Mouse (Mus musculus) left cerebral cortex, postnatal 36 days (tissue): ENCODE data around the gene Per1. TPM values are rescaled to one million over a fixed set of nuclear protein-coding genes. Genes with fewer than 3 reads are reported as not detected.

ENCODE experiments used
- DNase-seq, 2 experiments: peaks; one replicate each; pipeline ENCODE4 v3.0.0; 2021 to 2022; ENCODE audit warnings: low spot score in 2 of 2, mixed read lengths in 1 of 2
- intact Hi-C: fragments of 180-260 bp; cut with DNase I; formaldehyde crosslinking; loops from one replicate; pipeline ENCODE4 v1.15.1; 2025
- total RNA-seq, 2 experiments: library from RNA; stranded (reverse); gene quantifications; 2 replicates each; pipeline ENCODE4 v1.2.3; 2021

Gene Per1
- total RNA-seq, 2 experiments from 2014 or later, result 106 to 122 TPM

DNA sequence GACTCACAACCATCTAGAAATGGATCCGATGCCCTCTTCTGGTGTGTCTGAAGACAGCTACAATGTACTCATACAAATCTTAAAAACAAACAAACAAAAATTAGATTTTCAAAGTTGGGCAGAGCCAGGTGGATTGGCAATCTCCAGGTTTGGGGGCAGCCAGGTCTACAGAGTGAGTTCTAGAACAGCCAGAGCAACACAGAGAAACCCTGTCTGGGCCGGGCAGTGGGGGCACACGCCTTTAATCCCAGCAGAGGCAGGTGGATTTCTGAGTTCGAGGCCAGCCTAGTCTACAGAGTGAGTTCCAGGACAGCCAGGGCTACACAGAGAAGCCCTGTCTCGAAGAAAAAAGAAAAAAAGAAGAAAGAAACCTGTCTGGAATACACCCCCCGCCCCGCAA lies 1.2 kb upstream of the Per1 start:
- DNase-seq, result peak in 1 of 2 experiments; percentile 7
- intact Hi-C loops, result loop anchor here (10.0 kb wide), 1 partner anchor 321 kb away; the partner anchor contains the start of gene Kdm6b

DNA sequence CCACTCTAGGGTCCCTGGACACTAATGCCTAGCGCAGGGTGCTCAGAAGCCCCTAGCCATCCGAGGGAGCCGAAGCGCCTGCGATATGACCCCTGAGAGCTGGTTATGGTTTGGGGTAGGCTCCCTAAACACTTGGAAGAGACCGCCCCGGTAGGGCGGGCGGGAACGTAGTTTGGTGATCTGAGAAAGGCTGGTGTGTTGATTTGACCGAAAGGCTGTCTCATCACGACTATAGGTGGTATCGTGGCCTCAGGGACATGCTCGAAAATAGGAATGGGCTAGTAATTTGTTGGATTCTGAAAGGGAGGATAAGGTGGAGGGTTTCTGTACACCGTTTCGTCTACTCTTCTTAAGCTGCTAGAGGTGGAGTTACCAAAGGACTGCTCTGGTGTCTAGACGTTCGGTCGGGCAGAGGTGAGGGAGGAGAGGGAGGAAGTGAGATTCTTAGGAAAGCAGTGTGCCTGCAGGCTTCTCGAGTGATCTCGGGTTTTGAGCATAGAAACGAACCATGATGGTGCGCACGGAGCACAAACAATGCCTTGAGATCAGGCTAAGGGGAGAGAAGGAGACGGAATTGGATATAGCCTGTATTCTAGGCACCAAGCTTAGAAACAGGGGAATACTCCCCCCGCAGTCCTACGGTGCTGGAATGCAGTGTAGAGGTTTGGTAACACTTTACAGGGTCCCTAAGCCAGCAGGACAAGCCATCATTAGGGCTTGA lies 654 bp downstream of the Per1 start:
- intact Hi-C loops, result loop anchor here (5.0 to 10.0 kb wide), 3 partner anchors 33 to 319 kb away; partner anchors contain the start of genes Chd3 and Kdm6b

DNA sequence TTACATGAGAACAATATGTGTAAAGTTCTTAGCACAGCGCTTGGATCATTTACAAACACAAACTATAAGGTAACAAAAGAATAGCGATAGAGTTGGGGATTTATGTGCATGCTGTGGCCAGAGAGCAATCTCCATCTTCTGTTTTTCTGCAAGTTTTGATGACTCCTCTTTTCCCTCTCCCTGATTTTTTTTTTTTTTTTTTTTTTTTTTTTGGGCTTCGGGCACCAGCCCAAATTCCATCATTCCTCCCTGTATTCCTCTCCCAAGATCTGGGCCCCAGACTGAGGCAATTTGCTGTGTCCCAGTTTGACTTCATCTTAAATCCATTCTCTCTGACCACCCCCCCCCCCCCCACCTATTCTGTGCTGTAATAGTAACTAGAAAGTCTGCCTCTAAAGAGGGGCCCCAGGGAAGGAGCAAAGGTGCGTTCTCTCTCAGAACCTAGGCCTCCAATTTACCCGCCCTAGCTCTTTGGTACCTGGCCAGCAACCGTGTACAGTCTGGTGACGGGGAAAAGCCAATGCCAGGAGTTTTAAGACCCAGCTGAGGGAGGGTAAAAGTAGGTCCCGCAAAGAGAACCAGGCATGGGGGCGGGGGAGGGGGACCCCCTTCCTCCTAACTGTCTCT lies 1.5 kb downstream of the Per1 start:
- no peak for DNase-seq
- intact Hi-C loops, result loop anchor here (5.0 to 10.0 kb wide), 3 partner anchors 34 to 318 kb away; partner anchors contain the start of genes Chd3 and Kdm6b

More for the DNA sequence above, 654 bp downstream of the Per1 start:
- peak in 1 of 2 experiments; percentile 21 for DNase-seq

DNA sequence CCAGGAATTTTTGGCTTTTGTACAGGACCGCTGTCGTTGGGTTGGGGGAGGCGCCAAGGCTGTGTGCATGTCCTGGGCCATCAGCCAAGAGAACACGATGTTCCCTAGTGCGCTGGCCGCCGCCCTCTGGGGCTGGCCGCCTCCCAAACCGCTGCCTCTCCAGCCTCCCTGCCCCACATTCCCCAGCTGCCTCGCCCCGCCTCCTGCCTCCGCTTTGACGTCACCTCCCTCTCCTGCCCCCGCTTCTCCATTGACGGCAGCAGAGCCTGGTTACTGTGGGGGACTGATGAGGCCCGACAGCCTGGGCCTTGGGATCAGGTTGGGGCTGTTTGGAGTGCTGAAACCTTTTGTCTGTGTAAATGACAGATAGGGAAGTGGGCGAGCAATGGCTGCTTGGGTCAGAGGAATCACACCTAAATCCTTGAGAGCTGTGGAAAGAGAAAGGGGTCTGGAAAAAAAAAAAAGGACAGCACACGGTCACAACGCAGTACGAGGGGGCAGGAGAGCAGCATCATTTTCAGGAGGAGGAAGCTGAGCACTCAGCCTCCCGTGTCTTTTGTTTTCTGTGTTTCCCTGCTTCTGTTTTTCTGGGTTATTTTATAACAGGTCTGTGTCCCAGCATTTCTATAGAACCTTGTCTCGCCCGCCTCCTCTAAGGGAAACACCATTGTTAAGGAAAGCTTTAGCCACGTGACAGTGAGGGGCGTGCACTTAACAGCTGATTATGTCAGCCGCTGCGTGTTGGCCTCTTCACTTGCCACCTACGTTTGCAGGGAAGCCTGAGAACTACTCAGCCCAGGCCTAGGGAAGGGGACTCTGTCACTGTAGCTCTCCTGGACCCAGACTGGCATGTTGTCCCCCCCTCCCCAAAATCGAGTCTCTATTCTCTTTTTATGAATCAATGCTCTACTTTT lies 2.2 kb downstream of the Per1 start:
- intact Hi-C loops, result loop anchor here (5.0 to 10.0 kb wide), 3 partner anchors 35 to 318 kb away; partner anchors contain the start of genes Chd3 and Kdm6b

DNA sequence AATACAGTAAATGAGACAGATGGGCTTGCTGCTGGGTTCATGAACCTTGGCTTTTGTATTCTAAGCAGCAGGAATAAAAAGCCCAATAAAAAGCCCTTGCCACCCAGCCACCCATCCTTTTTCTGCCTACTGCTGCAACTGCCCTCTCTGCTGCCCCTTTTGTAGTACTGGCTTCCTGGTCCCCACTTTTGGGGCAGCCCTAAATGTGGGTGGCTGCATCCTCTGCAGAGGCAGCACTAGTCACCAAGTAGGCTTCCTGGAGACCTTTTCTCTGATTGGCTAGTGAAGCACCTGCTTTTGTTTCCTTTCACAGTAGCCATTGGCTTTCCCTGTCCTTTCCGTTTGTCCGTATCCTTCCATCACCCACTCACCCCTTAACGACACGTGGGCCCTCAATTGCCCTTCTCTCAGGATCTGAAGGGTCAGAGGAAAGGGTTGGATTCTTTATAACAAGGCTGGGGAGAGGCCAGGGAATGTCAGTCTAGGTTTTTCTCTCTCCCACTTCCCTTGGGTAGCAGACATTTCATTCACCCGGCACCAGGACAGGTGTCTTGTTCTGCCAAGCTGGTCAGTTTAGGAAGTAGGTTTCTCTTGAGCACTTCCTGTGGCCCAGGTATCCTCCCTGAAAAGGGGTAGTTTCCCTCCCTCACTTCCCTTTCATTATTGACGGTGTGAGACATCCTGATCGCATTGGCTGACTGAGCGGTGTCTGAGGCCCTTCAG lies 3.2 kb downstream of the Per1 start:
- DNase-seq, result peak in 1 of 2 experiments; percentile 51
- intact Hi-C loops, result loop anchor here (2.0 to 10.0 kb wide), 4 partner anchors 21 to 317 kb away; partner anchors contain the start of genes Chd3 and Kdm6b

More for the DNA sequence above, 2.2 kb downstream of the Per1 start:
- peak; percentile 98 for DNase-seq

DNA sequence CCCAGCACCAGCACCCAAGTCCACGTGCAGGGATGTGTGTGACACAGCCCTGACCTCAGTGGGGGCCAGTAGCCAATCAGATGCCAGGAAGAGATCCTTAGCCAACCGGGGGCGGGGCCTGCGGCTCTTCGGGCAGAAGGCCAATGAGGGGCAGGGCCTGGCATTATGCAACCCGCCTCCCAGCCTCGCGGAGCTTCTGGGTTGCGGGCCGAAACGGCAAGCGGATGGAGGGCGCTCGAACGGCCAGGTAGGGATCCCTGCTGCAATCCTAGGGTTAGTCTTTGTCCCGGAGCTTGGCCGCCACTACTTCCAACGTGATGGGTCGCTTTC lies 3.7 kb downstream of the Per1 start:
- peak; percentile 96 to 97 for DNase-seq

DNA sequence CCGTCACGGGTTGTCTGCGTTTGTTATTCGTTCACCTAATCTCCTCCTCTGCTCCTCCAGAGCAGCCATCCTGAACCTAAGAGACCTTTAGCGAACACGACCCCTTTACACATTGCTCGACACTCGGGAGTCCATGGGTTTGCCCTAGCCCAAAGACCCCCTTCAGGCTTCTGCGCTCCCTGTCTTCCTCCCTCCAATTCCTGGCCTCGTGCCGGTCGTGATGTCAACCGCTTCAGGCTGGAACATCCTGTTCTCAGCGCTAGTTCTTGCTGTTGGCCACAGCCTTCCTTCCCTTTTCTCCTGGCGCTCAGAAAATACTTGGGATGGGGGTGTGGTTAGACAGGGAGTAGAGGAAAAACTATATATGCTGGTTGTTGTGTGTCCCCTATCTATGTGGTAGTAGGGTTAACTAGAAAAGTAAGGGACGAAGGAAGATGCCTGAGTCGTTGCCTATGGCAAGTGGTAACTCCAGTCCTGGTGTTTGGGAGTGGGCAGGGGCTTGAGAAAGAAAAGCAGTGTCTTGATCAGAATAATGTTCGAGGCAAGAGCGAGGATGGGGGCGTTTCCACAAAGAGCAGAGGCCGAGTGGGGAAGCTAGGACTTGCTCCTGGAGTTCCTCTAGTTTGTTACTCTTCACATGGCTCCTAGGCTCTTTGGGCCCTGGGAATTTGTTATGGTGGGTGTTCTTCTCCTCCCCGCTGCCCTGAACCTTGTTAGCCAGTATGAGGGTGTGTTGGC lies 4.3 kb downstream of the Per1 start:
- peak; percentile 74 to 79 for DNase-seq
- intact Hi-C loops, result loop anchor here (2.0 to 10.0 kb wide), 4 partner anchors 19 to 315 kb away; partner anchors contain the start of genes Chd3 and Kdm6b

More for the DNA sequence above, 3.7 kb downstream of the Per1 start:
- intact Hi-C loops, result loop anchor here (2.0 to 10.0 kb wide), 4 partner anchors 20 to 316 kb away; partner anchors contain the start of genes Chd3 and Kdm6b

DNA sequence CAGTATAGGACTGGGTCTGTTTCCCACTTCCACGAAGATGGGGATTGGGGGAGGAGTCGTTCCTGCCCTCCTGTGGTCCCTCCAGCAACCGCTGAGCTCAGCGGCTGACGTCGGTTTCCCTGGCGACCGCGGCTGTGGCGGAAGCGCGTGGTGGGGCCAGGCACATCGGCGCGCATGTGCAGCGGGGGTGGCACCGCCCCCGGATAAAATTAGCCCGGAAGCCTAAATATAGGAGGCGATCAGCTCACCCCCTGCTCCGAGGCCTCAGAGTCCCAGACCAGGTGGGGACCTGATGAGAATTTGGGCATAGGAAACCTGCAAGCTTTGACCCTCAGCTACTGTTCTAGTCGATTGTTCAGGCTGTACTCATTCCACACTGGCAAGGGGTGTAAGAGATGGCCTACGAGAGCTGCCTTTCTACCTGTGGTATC lies 4.9 kb downstream of the Per1 start:
- DNase-seq, result peak; percentile 93 to 95
- intact Hi-C loops, result loop anchor here (2.0 to 10.0 kb wide), 4 partner anchors 19 to 315 kb away; partner anchors contain the start of genes Chd3 and Kdm6b

DNA sequence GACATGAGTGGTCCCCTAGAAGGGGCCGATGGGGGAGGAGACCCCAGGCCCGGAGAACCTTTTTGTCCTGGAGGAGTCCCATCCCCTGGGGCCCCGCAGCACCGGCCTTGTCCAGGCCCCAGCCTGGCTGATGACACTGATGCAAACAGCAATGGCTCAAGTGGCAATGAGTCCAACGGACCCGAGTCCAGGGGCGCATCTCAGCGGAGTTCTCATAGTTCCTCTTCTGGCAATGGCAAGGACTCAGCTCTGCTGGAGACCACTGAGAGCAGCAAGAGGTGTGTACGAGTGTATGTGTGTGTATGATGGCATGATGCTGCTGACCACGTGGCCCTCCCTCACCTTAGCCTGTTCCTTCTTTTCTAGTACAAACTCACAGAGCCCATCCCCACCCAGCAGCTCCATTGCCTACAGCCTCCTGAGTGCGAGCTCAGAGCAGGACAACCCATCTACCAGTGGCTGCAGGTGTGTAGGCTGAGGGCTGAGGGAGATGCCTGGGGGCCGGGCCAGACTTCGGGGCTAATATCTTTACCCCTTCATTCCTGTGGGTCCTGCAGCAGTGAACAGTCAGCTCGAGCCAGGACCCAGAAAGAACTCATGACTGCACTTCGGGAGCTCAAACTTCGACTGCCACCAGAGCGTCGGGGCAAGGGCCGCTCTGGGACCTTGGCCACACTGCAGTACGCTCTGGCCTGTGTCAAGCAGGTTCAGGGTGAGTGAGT lies 5.8 kb downstream of the Per1 start:
- intact Hi-C loops, result no loop called here
- DNase-seq, result peak; percentile 20 to 29

DNA sequence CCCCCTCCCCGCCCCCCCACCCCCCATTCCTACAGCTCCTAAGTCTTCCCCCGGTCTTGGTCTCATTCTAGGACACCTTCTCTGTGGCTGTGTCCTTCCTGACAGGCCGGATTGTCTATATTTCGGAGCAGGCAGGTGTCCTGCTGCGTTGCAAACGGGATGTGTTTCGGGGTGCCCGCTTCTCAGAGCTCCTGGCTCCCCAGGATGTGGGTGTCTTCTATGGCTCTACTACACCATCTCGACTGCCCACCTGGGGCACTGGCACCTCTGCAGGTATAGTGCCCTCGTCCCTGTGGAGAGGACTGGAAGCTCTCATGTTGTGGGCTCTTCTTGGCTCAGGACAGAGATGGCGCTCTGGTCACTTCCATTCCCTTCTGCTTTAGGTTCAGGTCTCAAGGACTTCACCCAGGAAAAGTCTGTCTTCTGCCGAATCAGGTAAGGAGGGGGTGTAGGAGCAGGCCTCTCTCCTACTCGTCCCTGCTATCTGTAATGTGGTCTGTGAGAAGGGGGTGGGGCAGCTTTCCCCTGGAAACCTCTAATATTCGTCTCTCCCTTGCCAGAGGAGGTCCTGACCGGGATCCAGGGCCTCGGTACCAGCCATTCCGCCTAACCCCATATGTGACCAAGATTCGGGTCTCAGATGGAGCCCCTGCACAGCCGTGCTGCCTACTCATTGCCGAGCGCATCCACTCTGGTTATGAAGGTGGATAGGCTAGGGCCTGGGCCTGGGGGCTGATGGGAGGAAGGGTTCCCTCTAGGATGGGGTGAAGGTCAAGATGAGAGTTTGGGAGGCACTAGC lies 6.8 kb downstream of the Per1 start:
- no peak for DNase-seq
- intact Hi-C loops, result no loop called here

DNA sequence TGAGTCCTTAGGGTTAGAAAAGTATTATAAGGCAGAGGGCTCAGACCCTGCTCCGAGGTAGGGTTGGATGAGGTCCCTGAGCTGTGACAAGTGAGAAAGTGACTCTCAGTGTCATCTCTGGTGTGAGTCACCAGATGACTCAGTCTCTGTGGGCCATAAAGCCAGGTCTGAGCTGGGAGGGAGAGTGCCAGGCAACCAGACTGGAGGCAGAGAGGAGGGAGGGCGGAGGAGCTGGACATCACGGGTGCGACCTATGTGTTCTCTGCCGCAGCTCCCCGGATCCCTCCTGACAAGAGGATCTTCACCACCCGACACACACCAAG lies 7.3 kb downstream of the Per1 start:
- intact Hi-C loops, result no loop called here
- no peak for DNase-seq

DNA sequence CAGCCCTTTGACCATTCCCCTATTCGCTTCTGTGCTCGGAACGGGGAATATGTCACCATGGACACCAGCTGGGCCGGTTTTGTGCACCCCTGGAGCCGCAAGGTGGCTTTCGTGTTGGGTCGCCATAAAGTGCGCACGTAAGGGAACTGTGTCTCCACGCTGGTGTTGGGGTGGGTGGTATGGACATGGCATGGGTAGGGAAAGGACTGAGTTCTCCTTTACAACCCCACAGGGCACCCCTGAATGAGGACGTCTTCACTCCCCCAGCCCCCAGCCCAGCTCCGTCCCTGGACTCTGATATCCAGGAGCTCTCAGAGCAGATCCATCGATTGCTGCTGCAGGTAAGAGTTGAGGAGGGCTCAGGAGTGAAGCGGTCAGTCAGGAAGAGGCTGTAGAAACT lies 8.1 kb downstream of the Per1 start:
- DNase-seq, result no peak
- intact Hi-C loops, result no loop called here

DNA sequence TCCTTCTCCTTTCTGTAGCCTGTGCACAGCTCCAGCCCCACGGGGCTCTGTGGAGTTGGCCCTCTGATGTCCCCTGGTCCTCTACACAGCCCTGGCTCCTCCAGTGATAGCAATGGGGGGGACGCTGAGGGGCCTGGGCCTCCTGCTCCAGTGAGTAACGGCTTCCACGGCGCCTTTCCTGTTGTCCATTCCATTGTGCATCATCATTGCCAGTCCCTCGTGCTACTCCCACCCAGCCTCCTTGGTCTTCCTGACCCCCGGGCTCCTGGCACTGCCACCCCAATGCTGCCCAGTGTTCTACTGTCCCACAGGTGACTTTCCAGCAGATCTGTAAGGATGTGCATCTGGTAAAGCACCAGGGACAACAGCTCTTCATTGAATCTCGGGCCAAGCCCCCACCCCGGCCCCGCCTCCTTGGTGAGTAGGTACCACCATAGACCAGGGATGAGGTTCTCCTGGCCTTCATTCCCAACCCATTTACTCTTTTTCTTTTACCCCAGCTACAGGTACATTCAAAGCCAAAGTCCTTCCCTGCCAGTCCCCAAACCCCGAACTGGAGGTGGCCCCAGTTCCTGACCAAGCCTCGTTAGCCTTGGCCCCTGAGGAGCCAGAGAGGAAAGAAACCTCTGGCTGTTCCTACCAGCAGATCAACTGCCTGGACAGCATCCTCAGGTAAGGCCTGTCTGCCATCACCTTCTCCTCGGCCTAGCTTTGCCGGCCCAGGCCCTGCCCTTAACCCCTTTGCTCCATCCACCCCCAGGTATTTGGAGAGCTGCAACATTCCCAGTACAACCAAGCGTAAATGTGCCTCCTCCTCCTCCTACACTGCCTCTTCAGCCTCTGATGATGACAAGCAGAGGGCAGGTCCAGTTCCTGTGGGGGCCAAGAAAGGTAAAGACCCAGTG lies 8.8 kb downstream of the Per1 start:
- DNase-seq, result no peak
- intact Hi-C loops, result no loop called here

DNA sequence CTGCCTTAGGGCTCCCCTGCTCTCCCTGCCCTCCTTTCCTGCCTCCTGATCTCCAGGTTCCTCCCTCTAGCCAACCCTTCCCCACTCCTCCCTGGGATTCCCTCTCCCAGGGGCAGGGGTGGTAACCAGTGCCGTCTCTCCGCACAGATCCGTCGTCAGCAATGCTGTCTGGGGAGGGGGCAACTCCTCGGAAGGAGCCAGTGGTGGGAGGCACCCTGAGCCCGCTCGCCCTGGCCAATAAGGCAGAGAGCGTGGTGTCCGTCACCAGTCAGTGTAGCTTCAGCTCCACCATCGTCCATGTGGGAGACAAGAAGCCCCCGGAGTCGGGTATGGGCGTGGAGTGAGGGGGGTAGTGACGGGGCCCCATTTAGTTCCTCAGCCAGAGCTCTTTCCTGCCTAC lies 9.5 kb downstream of the Per1 start:
- intact Hi-C loops, result no loop called here
- no peak for DNase-seq

DNA sequence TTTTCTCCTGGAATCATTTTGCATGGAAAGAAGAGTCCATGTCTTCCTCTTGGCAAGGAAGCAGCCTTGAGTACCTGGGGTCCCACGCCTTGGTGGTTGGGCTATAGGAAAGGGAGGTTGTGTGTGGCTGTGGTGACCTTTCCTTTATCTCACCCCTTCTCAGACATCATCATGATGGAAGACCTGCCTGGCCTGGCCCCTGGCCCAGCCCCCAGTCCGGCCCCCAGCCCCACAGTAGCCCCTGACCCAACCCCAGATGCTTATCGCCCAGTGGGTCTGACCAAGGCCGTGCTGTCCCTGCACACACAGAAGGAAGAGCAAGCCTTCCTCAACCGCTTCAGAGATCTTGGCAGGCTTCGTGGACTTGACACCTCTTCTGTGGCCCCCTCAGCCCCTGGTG lies 10.2 kb downstream of the Per1 start:
- DNase-seq, result no peak
- intact Hi-C loops, result no loop called here

DNA sequence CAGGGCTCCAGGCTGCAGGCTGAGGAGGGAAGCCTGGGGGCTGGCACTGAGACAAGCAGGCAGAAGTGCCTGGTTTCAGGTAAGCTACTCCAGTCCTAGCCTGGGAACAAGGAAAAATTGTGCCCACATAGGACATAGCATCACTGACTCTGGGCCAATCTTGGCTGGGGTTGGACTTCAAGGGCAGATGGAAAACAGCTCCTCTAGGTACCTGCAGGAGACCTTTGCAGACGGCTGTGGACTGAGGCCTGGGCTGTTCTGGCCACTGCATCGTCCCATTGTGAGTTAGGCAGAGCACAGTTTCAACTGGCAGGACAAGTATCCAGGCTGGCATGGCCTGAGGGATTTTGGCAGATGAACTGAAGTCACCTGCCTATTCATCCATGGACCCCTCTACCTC lies 10.8 kb downstream of the Per1 start:
- intact Hi-C loops, result no loop called here
- DNase-seq, result no peak
